Mouse (Mus musculus): ENCODE measurements around the gene Tubgcp6. TPM values are rescaled to one million over a fixed set of nuclear protein-coding genes. Genes with fewer than 3 reads are reported as not detected.

Gene Tubgcp6
- polyA plus RNA-seq, 1 experiment = 21.1 TPM

DNA sequence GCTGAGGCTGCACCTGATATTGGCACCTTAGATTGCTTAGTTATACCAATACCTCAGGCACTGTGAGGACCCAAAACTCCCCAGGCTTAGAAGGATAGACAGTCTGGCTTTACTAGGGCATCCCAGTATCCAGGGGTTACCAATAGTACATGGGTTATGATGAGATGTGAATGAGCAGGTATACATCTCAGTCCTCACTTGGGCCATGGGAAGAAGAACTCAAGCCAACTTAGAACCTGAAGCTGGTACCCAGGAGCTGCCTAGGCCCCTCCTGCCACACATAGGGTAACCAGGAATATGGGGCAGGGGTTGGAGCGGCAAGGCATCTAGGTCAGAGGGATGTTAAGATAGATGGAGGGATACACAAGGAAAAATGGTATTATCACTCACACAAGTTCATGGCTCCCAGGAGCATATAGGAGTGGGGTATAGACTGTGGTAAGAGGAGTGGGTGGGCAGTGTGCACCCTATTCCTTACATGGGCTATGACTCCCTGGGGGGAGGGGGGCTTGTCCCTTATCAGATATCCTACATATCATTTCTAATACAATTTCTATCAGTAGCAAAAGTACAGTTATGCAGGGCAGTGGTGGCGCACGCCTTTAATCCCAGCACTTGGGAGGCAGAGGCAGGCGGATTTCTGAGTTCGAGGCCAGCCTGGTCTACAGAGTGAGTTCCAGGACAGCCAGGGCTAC lies 13.7 kb upstream of the Tubgcp6 start:
- Histone ChIP-seq H3K9ac (ENCODE audit: low read depth, poor library complexity, severe bottlenecking) (no peak overlapping the region), H3K9me3 (replicated peaks; ENCODE audit: control insufficient read depth, insufficient read depth, low read length, poor library complexity, severe bottlenecking) (no peaks in the 10 kb centered on the region), H3K4me1 (ENCODE audit: control insufficient read depth, insufficient read depth, low read length) (no peaks in the 10 kb centered on the region), H3K27me3 (ENCODE audit: control insufficient read depth, insufficient read depth, low read length, poor library complexity, severe bottlenecking) (no peaks in the 10 kb centered on the region), H3K36me3 (ENCODE audit: control insufficient read depth, insufficient read depth, low read length, poor library complexity, severe bottlenecking) (no peaks in the 10 kb centered on the region), H3K4me3 (ENCODE audit: low read depth, low read length) (no peak overlapping the region), H3K27ac (ENCODE audit: insufficient read depth, low read length) (no peak overlapping the region)
- TF ChIP-seq POLR2A (IDR thresholded peaks at IDR 0.05; ENCODE audit: insufficient read depth, low read length) = no peak
- TF ChIP-seq EP300 (IDR thresholded peaks at IDR 0.05; ENCODE audit: insufficient read depth, low read depth, low read length) = no peak

DNA sequence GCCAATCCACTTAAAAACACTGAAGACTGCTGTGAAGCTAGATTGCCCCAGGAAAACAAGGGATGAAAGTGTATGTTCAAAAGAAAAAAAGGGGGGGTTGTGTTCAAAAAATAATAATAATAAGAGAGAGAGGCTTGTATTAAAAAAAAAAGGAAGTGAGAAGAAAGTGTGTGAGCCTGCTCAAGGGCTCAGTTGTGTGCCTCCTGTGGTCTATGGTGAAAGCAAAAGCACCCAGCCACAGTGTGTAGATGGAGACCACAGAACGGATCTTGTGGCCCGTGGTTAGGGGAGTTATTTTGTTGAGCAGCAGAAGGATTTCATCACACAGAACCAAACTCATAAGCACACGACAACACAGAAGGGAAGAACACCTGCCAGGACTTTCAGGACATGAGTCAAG lies 8.4 kb upstream of the Tubgcp6 start:
- TF ChIP-seq CTCF (IDR thresholded peaks at IDR 0.05; ENCODE audit: low read depth, low read length) = no peak
- no peak for TF ChIP-seq EP300 (IDR thresholded peaks at IDR 0.05; ENCODE audit: insufficient read depth, low read depth, low read length)
- no peak for TF ChIP-seq POLR2A (IDR thresholded peaks at IDR 0.05; ENCODE audit: insufficient read depth, low read length)
- no peaks in the 10 kb centered on the region for H3K9me3 ChIP-seq (replicated peaks; ENCODE audit: control insufficient read depth, insufficient read depth, low read length, poor library complexity, severe bottlenecking)

GRCm38 (mm10) chr15:89130245-89130644 lies 7.3 kb upstream of the Tubgcp6 start:
- Histone ChIP-seq H3K36me3 (ENCODE audit: control insufficient read depth, insufficient read depth, low read length, poor library complexity, severe bottlenecking) (no peaks in the 10 kb centered on the region), H3K27ac (ENCODE audit: insufficient read depth, low read length) (no peak overlapping the region), H3K9ac (ENCODE audit: low read depth, poor library complexity, severe bottlenecking) (no peak overlapping the region), H3K27me3 (ENCODE audit: control insufficient read depth, insufficient read depth, low read length, poor library complexity, severe bottlenecking) (no peaks in the 10 kb centered on the region), H3K4me1 (ENCODE audit: control insufficient read depth, insufficient read depth, low read length) (peaks cover 2% of the 10 kb centered on the region), H3K4me3 (ENCODE audit: low read depth, low read length) (no peak overlapping the region), H3K9me3 (replicated peaks; ENCODE audit: control insufficient read depth, insufficient read depth, low read length, poor library complexity, severe bottlenecking) (no peaks in the 10 kb centered on the region)
- no peak for TF ChIP-seq POLR2A (IDR thresholded peaks at IDR 0.05; ENCODE audit: insufficient read depth, low read length)
- TF ChIP-seq EP300 (IDR thresholded peaks at IDR 0.05; ENCODE audit: insufficient read depth, low read depth, low read length) = no peak
- TF ChIP-seq CTCF (IDR thresholded peaks at IDR 0.05; ENCODE audit: low read depth, low read length) = no peak

More for the DNA sequence above, 8.4 kb upstream of the Tubgcp6 start:
- no peak overlapping the region for H3K9ac ChIP-seq (ENCODE audit: low read depth, poor library complexity, severe bottlenecking)
- H3K36me3 ChIP-seq (ENCODE audit: control insufficient read depth, insufficient read depth, low read length, poor library complexity, severe bottlenecking) = no peaks in the 10 kb centered on the region
- peaks cover 2% of the 10 kb centered on the region for H3K4me1 ChIP-seq (ENCODE audit: control insufficient read depth, insufficient read depth, low read length)
- no peaks in the 10 kb centered on the region for H3K27me3 ChIP-seq (ENCODE audit: control insufficient read depth, insufficient read depth, low read length, poor library complexity, severe bottlenecking)
- no peak overlapping the region for H3K27ac ChIP-seq (ENCODE audit: insufficient read depth, low read length)
- H3K4me3 ChIP-seq (ENCODE audit: low read depth, low read length) = no peak overlapping the region

GRCm38 (mm10) chr15:89128382-89129350 lies 5.8 kb upstream of the Tubgcp6 start, which contains the start of gene Hdac10:
Gene Hdac10, minus strand, starts transcription at chr15:89128700.
- Histone ChIP-seq H3K27me3 (ENCODE audit: control insufficient read depth, insufficient read depth, low read length, poor library complexity, severe bottlenecking) (no peaks in the 10 kb centered on the region), H3K27ac (ENCODE audit: insufficient read depth, low read length) (peak within 1 kb of the TSS; percentile 10), H3K4me3 (ENCODE audit: low read depth, low read length) (peak within 1 kb of the TSS; percentile 75), H3K9me3 (replicated peaks; ENCODE audit: control insufficient read depth, insufficient read depth, low read length, poor library complexity, severe bottlenecking) (no peaks in the 10 kb centered on the region), H3K9ac (ENCODE audit: low read depth, poor library complexity, severe bottlenecking) (peak within 1 kb of the TSS; percentile 59), H3K36me3 (ENCODE audit: control insufficient read depth, insufficient read depth, low read length, poor library complexity, severe bottlenecking) (no peaks in the 10 kb centered on the region), H3K4me1 (ENCODE audit: control insufficient read depth, insufficient read depth, low read length) (peaks cover 2% of the 10 kb centered on the region)
- TF ChIP-seq EP300 (IDR thresholded peaks at IDR 0.05; ENCODE audit: insufficient read depth, low read depth, low read length) (no peak), POLR2A (IDR thresholded peaks at IDR 0.05; ENCODE audit: insufficient read depth, low read length) (no peak), CTCF (IDR thresholded peaks at IDR 0.05; ENCODE audit: low read depth, low read length) (peak; percentile 90)

DNA sequence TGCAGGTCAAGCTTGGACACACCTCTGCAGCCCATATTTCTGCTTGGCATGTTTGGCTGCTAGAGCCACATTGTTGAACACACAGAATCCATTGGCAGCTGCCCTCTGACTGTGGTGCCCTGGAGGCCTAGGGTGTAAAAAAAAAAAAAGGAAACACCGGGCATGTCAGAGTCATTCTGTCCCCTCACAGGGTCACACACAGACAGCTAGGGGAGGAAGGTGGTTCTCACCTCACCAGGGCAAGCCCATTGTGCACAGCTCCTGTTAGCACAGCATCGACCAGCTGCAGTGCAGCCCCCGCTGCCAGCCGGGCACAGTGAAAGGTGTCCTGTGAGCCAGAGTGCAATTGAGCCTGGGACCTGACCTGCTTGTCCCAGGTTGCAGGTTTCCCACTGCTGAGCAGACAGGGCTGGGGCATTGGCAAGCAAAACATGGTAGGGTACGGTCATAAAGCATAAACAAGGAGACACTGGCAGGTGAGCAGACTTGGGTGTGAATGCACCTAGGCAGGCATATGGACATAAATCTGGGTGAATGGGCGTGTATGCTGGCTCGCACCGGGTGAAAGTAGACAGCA lies 4.5 kb upstream of the Tubgcp6 start:
- H3K9me3 ChIP-seq (replicated peaks; ENCODE audit: control insufficient read depth, insufficient read depth, low read length, poor library complexity, severe bottlenecking) = no peaks in the 10 kb centered on the region
- no peak overlapping the region for H3K27ac ChIP-seq (ENCODE audit: insufficient read depth, low read length)
- no peaks in the 10 kb centered on the region for H3K36me3 ChIP-seq (ENCODE audit: control insufficient read depth, insufficient read depth, low read length, poor library complexity, severe bottlenecking)
- no peak overlapping the region for H3K4me3 ChIP-seq (ENCODE audit: low read depth, low read length)
- peaks cover 2% of the 10 kb centered on the region for H3K4me1 ChIP-seq (ENCODE audit: control insufficient read depth, insufficient read depth, low read length)
- H3K9ac ChIP-seq (ENCODE audit: low read depth, poor library complexity, severe bottlenecking) = 0 out of 2 replicates have a peak overlapping the region, but pooled peaks have one; percentile 59
- TF ChIP-seq POLR2A (IDR thresholded peaks at IDR 0.05; ENCODE audit: insufficient read depth, low read length) = no peak
- TF ChIP-seq EP300 (IDR thresholded peaks at IDR 0.05; ENCODE audit: insufficient read depth, low read depth, low read length) = no peak
- TF ChIP-seq CTCF (IDR thresholded peaks at IDR 0.05; ENCODE audit: low read depth, low read length) = no peak
- no peaks in the 10 kb centered on the region for H3K27me3 ChIP-seq (ENCODE audit: control insufficient read depth, insufficient read depth, low read length, poor library complexity, severe bottlenecking)

Data from ES-Bruce4 (cell line).